Mouse (Mus musculus) brain, embryonic 14.5 days (tissue): ENCODE measurements around the gene Baiap2l1.
"Not testable (repeated sequence)": the region's sequence is repeated elsewhere in the genome, so short reads cannot be mapped to it uniquely, and the experiment has no call there.

Source experiments
- CTCF ChIP-seq: fragments of 200-500 bp; IDR thresholded peaks from 2 replicates; pipeline ENCODE4 v1.5.1; 2012; ENCODE audit warnings: inconsistent platforms, mild to moderate bottlenecking, moderate library complexity, borderline replicate concordance; ENCODE audit not compliant: insufficient read depth, insufficient read length; ENCODE audit errors: extremely low read depth
- POLR2A ChIP-seq: fragments of 200-500 bp; IDR thresholded peaks from 2 replicates; pipeline ENCODE4 v1.6.1; 2012; ENCODE audit warnings: mild to moderate bottlenecking, inconsistent platforms, borderline replicate concordance; ENCODE audit not compliant: poor library complexity, insufficient read depth, insufficient read length, severe bottlenecking; ENCODE audit errors: extremely low read depth

DNA sequence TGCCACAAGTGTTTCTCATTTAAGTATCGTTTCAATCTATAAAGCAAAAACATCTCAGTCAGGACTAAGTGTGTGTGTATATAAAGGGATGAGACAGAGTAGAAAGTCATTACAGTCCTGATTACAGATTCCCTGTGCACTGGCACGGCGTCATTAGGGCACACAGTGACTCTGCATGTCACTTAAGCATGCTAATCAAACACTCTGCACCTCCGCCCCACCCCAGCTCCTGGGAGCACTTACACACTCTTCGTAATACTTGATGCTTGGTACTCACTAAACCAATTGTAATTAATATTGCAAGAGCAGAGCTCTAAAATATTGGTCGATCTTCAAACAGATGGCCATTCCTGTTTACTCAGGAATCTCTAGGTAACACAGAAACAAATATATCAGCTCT, 22.6 kb downstream of the Baiap2l1 start:
- not testable (repeated sequence) for TF ChIP-seq CTCF, POLR2A
